Mouse (Mus musculus): ENCODE results near the gene Trip12. TPM values are rescaled to one million over a fixed set of nuclear protein-coding genes. Genes with fewer than 3 reads are reported as not detected.

Trip12 gene
- polyA plus RNA-seq, 1 experiment = 130 TPM

DNA sequence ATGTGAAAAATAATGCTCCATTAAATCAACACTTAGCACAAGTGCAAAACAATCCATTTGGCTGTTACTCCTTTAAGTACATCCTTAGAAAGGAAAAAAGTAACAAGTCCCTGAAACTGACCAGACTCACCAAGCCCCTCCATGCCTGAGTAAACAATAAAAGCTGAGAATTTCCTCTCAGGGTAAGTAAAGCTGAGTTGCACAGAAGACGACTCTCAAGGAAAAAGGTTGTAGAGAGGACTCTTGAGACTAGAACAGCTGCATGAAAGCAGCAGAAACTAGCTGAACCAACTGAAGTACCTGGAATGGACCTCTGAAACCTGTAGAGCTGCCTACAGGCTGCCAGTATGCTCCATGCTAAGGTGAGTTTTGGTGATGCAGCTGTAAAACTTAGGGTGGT, 103.2 kb downstream of the Trip12 start:
- Histone ChIP-seq H3K27ac (ENCODE audit: control insufficient read depth, insufficient read depth, low read depth, low read length, poor library complexity) (no peak overlapping the region), H3K4me3 (replicated peaks; ENCODE audit: control insufficient read depth, low read depth, low read length) (no peak overlapping the region), H3K4me1 (ENCODE audit: control insufficient read depth, insufficient read depth, low read length) (no peaks in the 10 kb centered on the region)
- 81% methylated on average over 1 of the region's 1 CpGs for WGBS
- TF ChIP-seq POLR2A (IDR thresholded peaks at IDR 0.05; ENCODE audit: borderline replicate concordance, control insufficient read depth, low read depth, low read length) (no peak), CTCF (IDR thresholded peaks at IDR 0.05; ENCODE audit: control insufficient read depth, insufficient read depth, low read length) (no peak)

DNA sequence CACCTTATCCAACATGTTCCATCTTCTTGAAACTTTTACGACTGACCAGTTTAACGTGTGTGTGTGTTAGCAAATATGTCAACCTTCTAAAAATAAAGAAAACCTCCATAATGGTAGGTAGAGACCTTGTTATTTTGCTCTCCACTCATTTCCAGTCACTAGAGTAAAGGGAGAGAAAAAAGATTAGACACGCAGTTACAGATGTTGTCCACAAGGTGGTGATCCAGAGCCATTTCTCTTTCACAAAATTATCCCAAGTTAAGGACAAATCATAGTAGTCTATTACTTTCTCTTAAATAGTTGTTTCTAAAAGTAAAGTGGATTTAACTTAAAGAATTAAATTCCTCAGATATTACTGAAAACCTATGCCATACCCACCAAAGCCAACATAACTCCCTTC, 106.5 kb downstream of the Trip12 start:
- Histone ChIP-seq H3K27ac (ENCODE audit: control insufficient read depth, insufficient read depth, low read depth, low read length, poor library complexity) (no peak overlapping the region), H3K4me3 (replicated peaks; ENCODE audit: control insufficient read depth, low read depth, low read length) (no peak overlapping the region), H3K4me1 (ENCODE audit: control insufficient read depth, insufficient read depth, low read length) (no peaks in the 10 kb centered on the region)
- TF ChIP-seq CTCF (IDR thresholded peaks at IDR 0.05; ENCODE audit: control insufficient read depth, insufficient read depth, low read length) (peak; percentile 44), POLR2A (IDR thresholded peaks at IDR 0.05; ENCODE audit: borderline replicate concordance, control insufficient read depth, low read depth, low read length) (no peak)
- 67% methylated on average over 3 of the region's 3 CpGs for WGBS

DNA sequence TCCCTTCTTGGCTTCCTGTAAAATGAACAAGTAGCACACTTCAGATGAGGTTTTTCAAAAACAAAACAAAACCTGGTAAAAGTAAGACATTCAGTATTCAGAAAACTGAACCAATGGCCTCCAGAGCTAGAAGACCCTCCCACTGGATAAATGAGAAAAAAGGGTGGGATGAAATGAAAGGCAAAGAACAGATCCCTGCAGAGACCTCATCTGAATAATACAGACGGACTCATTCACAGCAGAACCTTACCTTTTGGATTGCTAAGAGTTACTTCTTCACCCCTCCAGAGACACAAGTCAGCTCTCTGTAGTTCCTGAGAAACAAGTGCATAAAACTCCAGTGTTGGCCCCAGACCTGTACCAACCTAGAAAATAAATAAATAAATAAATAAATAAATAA, 108.6 kb downstream of the Trip12 start:
- H3K27ac ChIP-seq (ENCODE audit: control insufficient read depth, insufficient read depth, low read depth, low read length, poor library complexity) = no peak overlapping the region
- 89% methylated on average over 1 of the region's 1 CpGs for WGBS
- H3K4me1 ChIP-seq (ENCODE audit: control insufficient read depth, insufficient read depth, low read length) = no peaks in the 10 kb centered on the region
- H3K4me3 ChIP-seq (replicated peaks; ENCODE audit: control insufficient read depth, low read depth, low read length) = no peak overlapping the region
- no peak for TF ChIP-seq CTCF (IDR thresholded peaks at IDR 0.05; ENCODE audit: control insufficient read depth, insufficient read depth, low read length)
- TF ChIP-seq POLR2A (IDR thresholded peaks at IDR 0.05; ENCODE audit: borderline replicate concordance, control insufficient read depth, low read depth, low read length) = no peak

DNA sequence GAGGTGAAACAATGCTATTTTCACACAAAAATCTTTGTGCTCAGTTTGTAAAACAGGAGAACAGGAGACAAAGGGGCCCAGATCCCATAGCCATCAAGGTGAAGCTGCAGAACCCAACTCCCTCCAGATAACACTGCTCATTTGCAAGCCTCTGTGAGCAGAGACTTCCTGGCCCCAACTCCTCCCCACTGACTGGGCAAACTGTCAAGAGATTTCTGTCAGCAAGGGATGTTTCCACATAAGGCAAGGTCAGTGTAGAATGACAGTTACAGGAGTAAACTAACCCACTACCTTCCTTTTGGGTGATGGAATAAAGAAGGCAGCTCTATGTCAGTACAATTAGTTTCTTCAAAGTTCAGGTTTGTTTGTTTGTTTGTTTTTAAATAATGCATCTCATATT, 117.5 kb downstream of the Trip12 start:
- Histone ChIP-seq H3K4me3 (replicated peaks; ENCODE audit: control insufficient read depth, low read depth, low read length) (no peak overlapping the region), H3K4me1 (ENCODE audit: control insufficient read depth, insufficient read depth, low read length) (no peaks in the 10 kb centered on the region), H3K27ac (ENCODE audit: control insufficient read depth, insufficient read depth, low read depth, low read length, poor library complexity) (no peak overlapping the region)
- TF ChIP-seq POLR2A (IDR thresholded peaks at IDR 0.05; ENCODE audit: borderline replicate concordance, control insufficient read depth, low read depth, low read length) = no peak
- TF ChIP-seq CTCF (IDR thresholded peaks at IDR 0.05; ENCODE audit: control insufficient read depth, insufficient read depth, low read length) = no peak

DNA sequence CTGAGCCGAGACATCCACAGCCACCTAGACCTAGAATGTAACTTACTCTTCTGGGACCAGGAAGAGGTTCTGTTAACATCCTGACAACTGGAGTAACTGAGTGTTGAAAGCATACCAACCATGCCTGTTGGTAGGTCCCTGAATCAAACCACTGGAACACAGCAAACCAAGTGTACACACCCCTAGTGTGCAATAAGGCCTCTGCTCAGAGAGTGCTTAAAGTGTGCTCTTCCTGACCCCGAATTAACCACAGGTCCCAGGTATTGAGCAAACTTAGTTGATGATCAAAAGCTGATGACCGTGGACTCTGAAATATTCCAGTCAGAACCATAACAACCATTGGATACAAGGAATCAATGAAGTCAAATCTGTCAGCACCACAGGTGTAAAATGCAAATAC, 117.9 kb downstream of the Trip12 start:
- Histone ChIP-seq H3K27ac (ENCODE audit: control insufficient read depth, insufficient read depth, low read depth, low read length, poor library complexity) (no peak overlapping the region), H3K4me3 (replicated peaks; ENCODE audit: control insufficient read depth, low read depth, low read length) (no peak overlapping the region), H3K4me1 (ENCODE audit: control insufficient read depth, insufficient read depth, low read length) (no peaks in the 10 kb centered on the region)
- 52% methylated on average over 3 of the region's 3 CpGs for WGBS
- TF ChIP-seq POLR2A (IDR thresholded peaks at IDR 0.05; ENCODE audit: borderline replicate concordance, control insufficient read depth, low read depth, low read length) (no peak), CTCF (IDR thresholded peaks at IDR 0.05; ENCODE audit: control insufficient read depth, insufficient read depth, low read length) (no peak)

DNA sequence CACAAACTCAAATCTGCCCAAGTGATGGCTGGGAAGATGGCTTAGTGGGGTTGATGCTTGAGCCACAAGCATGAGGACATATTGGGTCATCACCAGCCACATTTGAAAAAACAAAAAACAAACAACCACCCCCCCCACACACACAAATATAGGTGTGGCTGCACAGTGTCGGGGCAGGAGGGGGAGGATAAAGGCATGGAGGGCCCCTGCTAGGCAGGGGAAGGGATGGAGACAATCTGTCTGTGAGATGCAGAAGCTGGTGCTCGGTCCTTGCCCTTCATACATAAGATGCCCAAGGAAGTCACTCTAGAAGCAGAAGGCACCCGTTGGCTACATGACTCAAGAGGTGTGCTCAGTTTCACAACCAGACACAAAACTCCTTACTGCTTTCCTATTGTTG, 118.4 kb downstream of the Trip12 start:
- Histone ChIP-seq H3K4me1 (ENCODE audit: control insufficient read depth, insufficient read depth, low read length) (no peaks in the 10 kb centered on the region), H3K4me3 (replicated peaks; ENCODE audit: control insufficient read depth, low read depth, low read length) (no peak overlapping the region), H3K27ac (ENCODE audit: control insufficient read depth, insufficient read depth, low read depth, low read length, poor library complexity) (no peak overlapping the region)
- TF ChIP-seq CTCF (IDR thresholded peaks at IDR 0.05; ENCODE audit: control insufficient read depth, insufficient read depth, low read length) (no peak), POLR2A (IDR thresholded peaks at IDR 0.05; ENCODE audit: borderline replicate concordance, control insufficient read depth, low read depth, low read length) (no peak)
- 58% methylated on average over 3 of the region's 3 CpGs for WGBS

DNA sequence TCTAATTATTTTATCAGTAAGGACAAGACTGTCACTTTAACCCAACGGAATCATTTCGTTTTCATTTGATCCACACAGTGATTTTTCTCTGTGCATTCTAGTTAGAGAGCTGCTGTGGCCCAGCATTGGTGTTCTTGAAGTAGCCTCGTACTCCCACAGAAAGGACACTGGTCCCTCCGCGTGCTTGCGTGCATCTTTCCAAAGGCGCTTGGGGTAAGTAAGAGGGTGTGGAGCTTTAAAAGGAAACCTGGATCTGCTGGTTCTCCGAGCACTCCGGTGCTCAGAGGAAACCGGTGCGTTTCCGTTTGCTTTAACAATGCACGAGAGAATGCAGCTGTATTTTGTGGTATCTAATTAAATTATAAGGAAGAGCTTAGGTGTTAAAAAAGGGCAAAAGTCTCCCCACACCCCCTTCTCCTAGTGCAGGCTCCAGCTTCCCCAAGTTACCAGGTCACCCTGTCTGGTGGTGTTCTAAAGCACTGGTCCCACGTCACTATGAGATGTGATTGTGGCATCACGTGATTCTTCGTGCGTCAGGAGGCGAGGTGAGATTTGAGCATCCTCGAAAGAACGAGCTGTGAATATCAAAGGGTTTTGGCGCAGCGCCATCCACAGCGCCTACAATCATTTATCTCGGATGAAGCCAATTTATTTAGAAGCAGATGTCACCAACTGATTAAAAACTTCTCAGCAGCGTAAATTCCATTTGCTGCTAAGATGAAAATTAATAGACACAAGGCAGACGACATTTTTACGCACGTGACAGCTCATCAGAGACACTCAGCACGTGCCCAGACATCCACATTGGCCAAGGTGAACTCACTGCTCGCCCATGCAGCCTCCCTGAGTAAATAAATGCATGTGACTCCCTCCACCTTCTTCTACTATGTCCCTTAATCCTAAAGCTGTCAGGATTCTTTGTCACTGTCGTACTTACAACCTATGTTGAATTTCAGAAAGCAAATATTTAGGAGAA, 130.2 kb downstream of the Trip12 start:
- Histone ChIP-seq H3K27ac (ENCODE audit: control insufficient read depth, insufficient read depth, low read depth, low read length, poor library complexity) (no peak overlapping the region), H3K4me1 (ENCODE audit: control insufficient read depth, insufficient read depth, low read length) (no peaks in the 10 kb centered on the region), H3K4me3 (replicated peaks; ENCODE audit: control insufficient read depth, low read depth, low read length) (no peak overlapping the region)
- TF ChIP-seq POLR2A (IDR thresholded peaks at IDR 0.05; ENCODE audit: borderline replicate concordance, control insufficient read depth, low read depth, low read length) (no peak), CTCF (IDR thresholded peaks at IDR 0.05; ENCODE audit: control insufficient read depth, insufficient read depth, low read length) (no peak)
- WGBS = 15% methylated on average over 31 of the region's 31 CpGs

DNA sequence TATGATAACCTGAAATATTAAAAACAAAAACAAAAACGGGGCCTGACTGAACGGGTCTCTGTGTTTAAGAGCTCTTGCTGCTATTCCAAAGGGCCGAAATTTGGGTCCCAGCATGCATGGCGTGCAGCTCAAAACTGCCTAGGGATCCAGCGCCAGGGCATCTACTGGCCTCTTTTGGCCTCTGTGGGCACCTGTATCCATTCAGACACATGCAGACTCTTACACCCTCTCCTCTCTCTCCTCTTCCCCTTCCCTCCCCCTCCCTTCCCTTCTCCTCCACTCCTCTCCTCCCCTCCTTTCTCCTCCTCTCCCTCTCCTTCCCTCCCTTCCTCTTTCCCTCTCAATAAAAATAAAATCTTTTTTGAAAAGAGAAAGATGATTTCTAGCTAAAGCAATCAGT, 130.9 kb downstream of the Trip12 start:
- Histone ChIP-seq H3K4me3 (replicated peaks; ENCODE audit: control insufficient read depth, low read depth, low read length) (no peak overlapping the region), H3K27ac (ENCODE audit: control insufficient read depth, insufficient read depth, low read depth, low read length, poor library complexity) (no peak overlapping the region), H3K4me1 (ENCODE audit: control insufficient read depth, insufficient read depth, low read length) (no peaks in the 10 kb centered on the region)
- TF ChIP-seq CTCF (IDR thresholded peaks at IDR 0.05; ENCODE audit: control insufficient read depth, insufficient read depth, low read length) = no peak
- no peak for TF ChIP-seq POLR2A (IDR thresholded peaks at IDR 0.05; ENCODE audit: borderline replicate concordance, control insufficient read depth, low read depth, low read length)
- 35% methylated on average over 5 of the region's 5 CpGs for WGBS
